Mouse (Mus musculus): ENCODE measurements around the gene Syf2. TPM values are rescaled to one million over a fixed set of nuclear protein-coding genes. Genes with fewer than 3 reads are reported as not detected.

Gene Syf2
- polyA plus RNA-seq, 1 experiment from 2014 or later = 55.7 TPM

DNA sequence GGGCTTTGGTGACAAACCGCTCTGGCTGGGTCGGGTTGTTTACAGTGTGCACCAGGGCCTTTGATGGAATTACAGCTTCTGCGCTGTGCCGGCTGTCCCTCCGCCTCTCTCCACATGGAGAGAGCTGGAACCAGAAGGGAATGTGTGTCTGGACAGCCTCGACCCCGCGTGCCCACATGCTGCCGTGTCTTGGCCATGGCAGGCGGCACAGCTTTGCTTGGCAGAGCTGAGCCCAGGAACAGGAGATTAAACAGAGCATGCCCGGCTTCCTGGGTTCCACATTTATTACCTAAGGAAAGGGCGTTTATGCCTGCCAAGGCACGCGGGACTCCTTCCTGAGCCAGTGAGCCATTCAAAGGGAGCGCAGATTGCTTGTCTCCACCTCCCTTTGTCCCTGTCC lies 23.8 kb downstream of the Syf2 start:
- Histone ChIP-seq H3K27me3 (replicated peaks) (0 out of 2 replicates have a peak, but pooled peaks cover 15% of the 10 kb centered on the region), H3K9ac (replicated peaks) (no peak overlapping the region), H3K4me2 (peak overlapping the region; percentile 20; the same call in 1 of the 2 replicates), H3K27ac (replicated peaks) (no peak overlapping the region), H3K4me1 (peaks cover 17% of the 10 kb centered on the region), H3K36me3 (no peaks in the 10 kb centered on the region), H3K4me3 (replicated peaks) (no peak overlapping the region), H3K9me3 (replicated peaks) (no peaks in the 10 kb centered on the region)
- no peak for ATAC-seq (ENCODE audit: low FRiP score)
- 11% methylated on average over 15 of the region's 15 CpGs for WGBS

- H3K9ac ChIP-seq (replicated peaks) = no peak overlapping the region
- no peak overlapping the region for H3K27ac ChIP-seq (replicated peaks)
- H3K9me3 ChIP-seq (replicated peaks) = no peaks in the 10 kb centered on the region
- no peak overlapping the region for H3K4me2 ChIP-seq
- no peaks in the 10 kb centered on the region for H3K36me3 ChIP-seq
- 82% methylated on average over 2 of the region's 2 CpGs for WGBS
- 0 out of 2 replicates have a peak, but pooled peaks cover 15% of the 10 kb centered on the region for H3K27me3 ChIP-seq (replicated peaks)
- H3K4me3 ChIP-seq (replicated peaks) = no peak overlapping the region
- H3K4me1 ChIP-seq = peaks cover 17% of the 10 kb centered on the region
- no peak for ATAC-seq (ENCODE audit: low FRiP score)
Measured at GRCm38 (mm10) chr4:134955196-134955595, 24.5 kb downstream of the Syf2 start.

GRCm38 (mm10) chr4:134955845-134956244 lies 25.1 kb downstream of the Syf2 start:
- Histone ChIP-seq H3K27me3 (replicated peaks) (0 out of 2 replicates have a peak, but pooled peaks cover 15% of the 10 kb centered on the region), H3K27ac (replicated peaks) (no peak overlapping the region), H3K9me3 (replicated peaks) (no peaks in the 10 kb centered on the region), H3K4me3 (replicated peaks) (no peak overlapping the region), H3K36me3 (no peaks in the 10 kb centered on the region), H3K4me1 (peaks cover 10% of the 10 kb centered on the region), H3K4me2 (no peak overlapping the region), H3K9ac (replicated peaks) (no peak overlapping the region)
- WGBS = 42% methylated on average over 3 of the region's 3 CpGs
- no peak for ATAC-seq (ENCODE audit: low FRiP score)

DNA sequence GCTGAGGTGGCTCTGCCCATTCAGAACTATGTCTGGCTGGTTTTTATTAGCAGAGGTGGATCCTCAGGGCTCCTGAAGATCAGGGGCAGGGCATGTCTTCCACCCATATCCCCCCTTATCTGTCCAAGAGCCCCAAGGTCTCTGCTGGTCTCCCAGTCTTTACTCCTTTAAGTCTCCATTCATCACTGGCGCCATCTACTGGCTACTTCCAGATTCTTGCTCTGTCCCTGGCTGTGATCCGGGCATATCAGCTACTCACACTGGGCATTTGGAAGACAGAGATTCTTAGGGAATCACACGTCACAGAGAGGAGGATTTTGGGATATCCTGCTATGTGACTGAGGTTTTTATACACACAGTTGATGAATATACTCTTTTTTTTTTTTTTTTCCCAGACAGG lies 25.6 kb downstream of the Syf2 start:
- H3K27ac ChIP-seq (replicated peaks) = no peak overlapping the region
- 0 out of 2 replicates have a peak, but pooled peaks cover 15% of the 10 kb centered on the region for H3K27me3 ChIP-seq (replicated peaks)
- H3K4me2 ChIP-seq = no peak overlapping the region
- no peak overlapping the region for H3K9ac ChIP-seq (replicated peaks)
- ATAC-seq (ENCODE audit: low FRiP score) = no peak
- peaks cover 10% of the 10 kb centered on the region for H3K4me1 ChIP-seq
- H3K4me3 ChIP-seq (replicated peaks) = no peak overlapping the region
- WGBS = 17% methylated on average over 3 of the region's 3 CpGs
- H3K9me3 ChIP-seq (replicated peaks) = no peaks in the 10 kb centered on the region
- H3K36me3 ChIP-seq = no peaks in the 10 kb centered on the region

DNA sequence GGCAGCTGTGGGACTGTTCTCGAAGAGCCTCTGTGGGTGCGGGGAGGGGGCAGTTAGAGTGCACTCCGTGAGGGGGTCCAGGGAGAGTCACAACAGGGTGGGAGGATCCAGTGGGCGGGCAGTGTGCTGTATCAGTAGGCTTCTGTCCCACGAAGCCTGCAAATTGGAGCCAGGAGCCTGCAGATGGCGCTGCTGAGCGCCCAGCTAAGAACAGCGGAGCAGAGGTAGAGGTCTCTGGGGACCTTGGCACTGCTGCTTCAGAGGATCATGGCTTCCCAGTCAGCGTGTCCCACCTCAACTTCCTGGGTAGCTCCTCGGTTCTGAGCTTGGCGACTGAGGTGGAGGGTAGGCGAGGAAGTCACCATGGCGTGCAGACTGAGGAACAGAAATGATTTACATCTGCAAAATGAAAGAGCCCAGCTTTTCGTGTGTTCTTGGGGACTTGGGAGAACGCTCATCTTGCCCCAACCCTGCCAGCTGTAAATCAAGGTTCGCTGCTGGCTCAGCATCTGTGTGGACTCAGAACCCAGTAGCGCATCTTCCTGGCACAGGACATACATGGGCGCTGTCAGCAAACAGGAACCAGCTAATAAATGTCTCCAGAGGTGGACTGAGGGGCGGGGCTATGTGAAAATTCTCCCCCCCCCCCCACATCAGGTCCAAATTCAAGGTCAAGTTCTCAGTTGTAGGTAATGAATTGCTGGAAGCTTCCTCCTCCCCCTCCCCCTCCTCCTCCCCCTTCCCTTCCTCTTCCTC lies 32.5 kb downstream of the Syf2 start:
- Histone ChIP-seq H3K9ac (replicated peaks) (no peak overlapping the region), H3K27ac (replicated peaks) (no peak overlapping the region), H3K4me1 (peaks cover 5% of the 10 kb centered on the region), H3K9me3 (replicated peaks) (no peaks in the 10 kb centered on the region), H3K4me3 (replicated peaks) (no peak overlapping the region), H3K36me3 (no peaks in the 10 kb centered on the region), H3K4me2 (peak overlapping the region; percentile 20), H3K27me3 (replicated peaks) (no peaks in the 10 kb centered on the region)
- ATAC-seq (ENCODE audit: low FRiP score) = no peak
- WGBS = 21% methylated on average over 19 of the region's 19 CpGs

DNA sequence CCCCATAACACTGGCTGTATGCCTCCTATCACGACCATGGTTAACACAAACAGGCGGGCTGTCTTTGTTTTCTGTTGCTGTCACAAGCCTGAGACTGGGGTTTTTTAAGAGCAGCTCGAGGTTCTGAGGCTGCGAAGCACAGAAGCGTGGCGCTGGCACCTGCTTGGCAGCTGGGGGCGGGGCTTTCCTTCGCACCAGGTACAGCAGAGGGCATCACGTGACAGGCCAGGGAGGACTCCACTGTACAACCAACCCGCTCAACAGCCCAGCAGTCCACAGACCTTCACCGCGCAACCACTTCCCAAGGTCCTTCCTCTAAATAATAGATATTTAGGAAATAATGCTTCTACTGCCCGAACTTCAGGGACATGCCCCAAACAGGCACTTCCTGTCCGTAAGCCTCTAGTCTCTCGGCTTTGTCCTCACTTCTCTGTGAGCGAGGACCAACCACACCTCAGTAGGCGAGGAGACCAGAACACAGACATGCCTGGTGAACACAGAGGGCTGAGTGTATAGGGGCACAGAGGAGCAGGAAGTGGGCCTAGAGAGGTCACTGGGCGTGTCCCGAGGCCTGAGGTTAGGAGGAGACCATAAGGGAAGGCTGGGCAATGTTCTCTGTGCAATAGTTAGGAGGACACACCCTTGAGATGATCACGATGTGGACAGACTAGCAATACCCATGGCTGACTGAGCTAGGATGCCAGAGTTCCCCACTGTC lies 37.3 kb downstream of the Syf2 start:
- Histone ChIP-seq H3K27ac (replicated peaks) (no peak overlapping the region), H3K9me3 (replicated peaks) (no peaks in the 10 kb centered on the region), H3K9ac (replicated peaks) (no peak overlapping the region), H3K4me2 (no peak overlapping the region), H3K27me3 (replicated peaks) (no peaks in the 10 kb centered on the region), H3K4me1 (peaks cover 3% of the 10 kb centered on the region; the same call in 1 of the 2 replicates), H3K36me3 (no peaks in the 10 kb centered on the region), H3K4me3 (replicated peaks) (no peak overlapping the region)
- WGBS = 84% methylated on average over 20 of the region's 20 CpGs
- ATAC-seq (ENCODE audit: low FRiP score) = no peak

DNA sequence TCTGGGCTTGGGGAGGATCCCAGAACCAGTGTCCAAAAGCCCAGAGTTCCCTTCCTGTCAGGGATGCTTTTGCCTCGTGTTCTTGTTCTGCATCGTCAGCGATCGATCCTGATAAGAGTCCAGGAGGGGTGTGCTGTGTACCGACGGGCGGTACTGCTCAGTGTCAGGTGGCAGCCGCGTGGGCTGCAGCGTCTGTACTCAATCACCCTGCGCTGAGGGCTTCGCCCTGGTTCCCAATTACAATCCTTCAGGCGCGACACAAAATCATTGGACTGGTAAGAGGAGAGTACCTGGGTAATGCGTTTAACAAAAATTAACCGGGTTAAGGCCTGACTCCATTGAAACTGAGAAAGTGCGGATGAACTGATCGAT lies 37.9 kb downstream of the Syf2 start:
- no peaks in the 10 kb centered on the region for H3K36me3 ChIP-seq
- WGBS = 88% methylated on average over 18 of the region's 18 CpGs
- H3K4me2 ChIP-seq = no peak overlapping the region
- H3K4me3 ChIP-seq (replicated peaks) = no peak overlapping the region
- no peaks in the 10 kb centered on the region for H3K4me1 ChIP-seq
- ATAC-seq (ENCODE audit: low FRiP score) = no peak
- no peaks in the 10 kb centered on the region for H3K9me3 ChIP-seq (replicated peaks)
- H3K27ac ChIP-seq (replicated peaks) = no peak overlapping the region
- H3K9ac ChIP-seq (replicated peaks) = no peak overlapping the region
- H3K27me3 ChIP-seq (replicated peaks) = no peaks in the 10 kb centered on the region

GRCm38 (mm10) chr4:134975261-134975928 lies 44.7 kb downstream of the Syf2 start:
- Histone ChIP-seq H3K36me3 (no peaks in the 10 kb centered on the region), H3K27ac (replicated peaks) (no peak overlapping the region), H3K4me2 (no peak overlapping the region), H3K4me1 (no peaks in the 10 kb centered on the region), H3K9me3 (replicated peaks) (no peaks in the 10 kb centered on the region), H3K9ac (replicated peaks) (no peak overlapping the region), H3K27me3 (replicated peaks) (no peaks in the 10 kb centered on the region), H3K4me3 (replicated peaks) (no peak overlapping the region)
- 33% methylated on average over 14 of the region's 14 CpGs for WGBS
- no peak for ATAC-seq (ENCODE audit: low FRiP score)

- no peak for ATAC-seq (ENCODE audit: low FRiP score)
Measured at GRCm38 (mm10) chr4:134975929-134976308, 45.2 kb downstream of the Syf2 start.

DNA sequence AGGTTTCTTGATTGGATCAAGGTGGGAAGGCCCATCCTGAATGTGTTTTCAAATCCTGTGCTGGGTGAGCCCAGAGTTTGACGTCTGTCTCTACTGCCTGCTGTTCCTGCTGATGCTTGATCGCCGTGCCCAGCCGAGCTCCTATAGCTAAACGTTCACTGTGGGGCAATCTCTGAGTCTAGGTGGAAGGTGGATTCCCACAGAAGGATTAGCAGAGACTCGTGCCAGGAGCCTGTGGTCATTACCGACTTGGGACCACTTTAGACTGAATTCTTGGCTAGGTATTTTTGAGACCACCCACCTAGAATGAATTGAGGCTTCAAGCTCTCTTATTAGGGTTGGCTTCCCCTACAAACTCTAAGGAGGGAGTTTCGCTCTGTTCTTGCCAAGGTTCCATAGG lies 48.2 kb downstream of the Syf2 start:
- H3K9ac ChIP-seq (replicated peaks) = no peak overlapping the region
- no peak overlapping the region for H3K4me2 ChIP-seq
- 0 out of 2 replicates have a peak, but pooled peaks cover 7% of the 10 kb centered on the region for H3K4me1 ChIP-seq
- no peaks in the 10 kb centered on the region for H3K27me3 ChIP-seq (replicated peaks)
- H3K9me3 ChIP-seq (replicated peaks) = no peaks in the 10 kb centered on the region
- H3K27ac ChIP-seq (replicated peaks) = no peak overlapping the region
- H3K4me3 ChIP-seq (replicated peaks) = no peak overlapping the region
- no peak for ATAC-seq (ENCODE audit: low FRiP score)
- H3K36me3 ChIP-seq = no peaks in the 10 kb centered on the region
- 71% methylated on average over 8 of the region's 8 CpGs for WGBS

More at GRCm38 (mm10) chr4:134975929-134976308, 45.2 kb downstream of the Syf2 start:
- no peak overlapping the region for H3K27ac ChIP-seq (replicated peaks)
- no peaks in the 10 kb centered on the region for H3K4me1 ChIP-seq
- 92% methylated on average over 4 of the region's 4 CpGs for WGBS
- no peak overlapping the region for H3K9ac ChIP-seq (replicated peaks)
- H3K4me3 ChIP-seq (replicated peaks) = no peak overlapping the region
- H3K9me3 ChIP-seq (replicated peaks) = no peaks in the 10 kb centered on the region
- H3K36me3 ChIP-seq = no peaks in the 10 kb centered on the region
- no peaks in the 10 kb centered on the region for H3K27me3 ChIP-seq (replicated peaks)
- no peak overlapping the region for H3K4me2 ChIP-seq

DNA sequence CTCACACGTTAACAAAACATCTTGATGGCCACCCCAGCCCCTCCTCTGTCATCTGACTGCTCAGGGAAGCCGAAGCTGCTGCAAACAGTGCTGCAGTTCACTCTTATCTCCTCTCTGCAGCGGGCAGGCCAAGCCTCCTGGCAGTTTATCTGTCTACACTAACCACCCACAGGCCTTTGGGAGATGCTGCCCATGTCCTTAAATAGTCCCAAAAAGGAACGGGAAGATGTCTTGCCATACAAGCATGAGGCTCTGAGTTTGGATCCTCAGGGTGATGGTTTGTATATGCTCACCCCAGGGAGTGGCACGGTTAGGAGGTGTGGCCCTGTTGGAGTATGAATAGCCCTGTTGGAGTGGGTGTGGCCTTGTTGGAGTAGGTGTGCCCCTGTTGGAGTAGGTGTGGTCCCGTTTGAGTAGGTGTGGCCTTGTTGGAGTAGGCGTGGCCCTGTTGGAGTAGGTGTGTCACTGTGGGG lies 51.3 kb downstream of the Syf2 start:
- Histone ChIP-seq H3K27me3 (replicated peaks) (no peaks in the 10 kb centered on the region), H3K4me3 (replicated peaks) (no peak overlapping the region), H3K4me1 (0 out of 2 replicates have a peak, but pooled peaks cover 7% of the 10 kb centered on the region), H3K36me3 (no peaks in the 10 kb centered on the region), H3K9ac (replicated peaks) (no peak overlapping the region), H3K9me3 (replicated peaks) (no peaks in the 10 kb centered on the region), H3K4me2 (no peak overlapping the region), H3K27ac (replicated peaks) (no peak overlapping the region)
- WGBS = 60% methylated on average over 7 of the region's 7 CpGs
- no peak for ATAC-seq (ENCODE audit: low FRiP score)

Data from neural tube, embryonic 15.5 days (tissue).